Mouse (Mus musculus): ENCODE results near the gene Mogat2.

Mogat2 gene

GRCm38 (mm10) chr7:99193926-99194325 lies 44.5 kb downstream of the Mogat2 start:
- no peak for DNase-seq (ENCODE audit: low spot score)

- DNase-seq (ENCODE audit: low spot score) = no peak
Measured at GRCm38 (mm10) chr7:99191411-99191810, 47.0 kb downstream of the Mogat2 start.

DNA sequence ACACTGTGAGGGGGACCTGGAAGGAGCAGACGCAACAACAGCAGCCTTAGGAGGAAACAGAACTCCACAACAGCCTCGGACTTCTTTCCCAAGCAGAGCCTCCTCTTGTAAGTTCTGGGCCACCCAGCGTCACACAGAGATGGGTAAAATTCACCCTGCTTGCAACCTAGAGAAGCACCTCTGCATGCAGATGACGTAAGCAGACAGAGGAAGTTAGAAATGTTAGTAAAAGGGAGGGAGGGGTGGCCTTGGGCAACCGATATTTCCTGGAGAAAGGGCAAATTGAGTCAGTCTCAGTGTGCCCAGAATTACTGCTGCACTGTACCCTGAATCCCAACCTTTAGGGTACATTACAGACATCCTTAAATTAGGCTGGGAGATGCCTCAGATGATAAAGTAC lies 48.5 kb downstream of the Mogat2 start:
- no peak for DNase-seq (ENCODE audit: low spot score)

- no peak for DNase-seq (ENCODE audit: low spot score)
Measured at GRCm38 (mm10) chr7:99188630-99189029, 49.8 kb downstream of the Mogat2 start.

- DNase-seq (ENCODE audit: low spot score) = no peak
Measured at GRCm38 (mm10) chr7:99187451-99187850, 51.0 kb downstream of the Mogat2 start.

GRCm38 (mm10) chr7:99185405-99185804 lies 53.0 kb downstream of the Mogat2 start:
- no peak for DNase-seq (ENCODE audit: low spot score)

DNA sequence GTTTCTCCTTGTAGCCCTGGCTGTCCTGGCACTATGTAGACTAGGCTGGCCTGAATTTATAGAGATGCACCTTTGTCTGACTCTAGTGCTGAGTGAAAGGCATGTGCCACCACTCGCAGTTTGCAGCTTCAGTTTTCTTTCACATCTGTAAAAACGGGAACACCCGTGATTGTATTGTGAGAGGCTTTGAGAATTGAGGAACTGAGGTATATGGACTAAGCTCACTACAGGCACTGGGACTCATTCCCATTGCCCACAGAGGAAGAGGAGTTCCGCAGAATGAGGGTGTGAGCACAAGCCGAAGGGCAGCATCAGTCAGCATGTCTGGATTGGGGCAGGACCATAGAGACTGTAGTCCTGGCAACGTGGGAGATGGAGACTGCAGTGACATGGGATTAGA lies 54.7 kb downstream of the Mogat2 start:
- DNase-seq (ENCODE audit: low spot score) = no peak

DNA sequence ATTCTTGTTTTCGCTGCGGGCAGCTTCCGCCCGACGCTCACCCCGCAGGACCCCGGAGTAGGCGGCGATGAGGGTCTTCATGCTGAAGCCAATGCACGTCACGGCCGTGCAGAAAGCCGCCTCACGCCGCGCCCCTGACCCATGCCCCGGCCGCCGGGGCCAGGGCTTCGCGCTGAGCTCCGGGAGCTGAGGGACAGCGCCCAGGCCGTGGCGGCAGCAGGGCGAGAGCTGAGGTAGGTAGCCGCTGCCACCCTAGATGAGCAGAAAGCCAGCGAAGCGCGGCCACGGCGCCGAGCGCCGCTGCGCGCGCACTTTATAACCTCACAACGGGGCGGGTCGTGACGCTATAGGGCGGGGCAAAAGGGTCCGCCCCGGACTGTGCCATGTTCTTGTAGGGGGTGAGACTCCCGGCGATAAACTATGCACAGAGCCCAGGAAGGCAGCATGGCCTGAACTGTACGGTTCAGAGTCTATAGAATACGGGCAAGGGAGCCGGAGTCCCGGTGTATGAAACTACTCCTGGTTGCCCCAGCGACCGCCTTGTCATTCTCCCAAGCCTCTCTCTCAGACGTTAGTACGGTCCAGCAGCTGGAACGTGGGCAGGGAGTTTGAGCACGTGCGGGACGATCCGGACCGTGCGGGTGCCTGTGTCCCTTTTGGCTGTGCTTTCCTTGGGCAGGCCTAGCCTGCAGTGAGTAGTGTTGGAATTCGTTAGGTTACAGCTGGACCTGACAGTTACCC lies 55.8 kb downstream of the Mogat2 start, which contains the start of gene Dgat2:
Gene Dgat2, minus strand, starts transcription at position 288 of the 741 bp plus-strand sequence.
- DNase-seq (ENCODE audit: low spot score) = peak; percentile 71

- DNase-seq (ENCODE audit: low spot score) = no peak
Measured at GRCm38 (mm10) chr7:99181619-99182431, 56.6 kb downstream of the Mogat2 start.

DNA sequence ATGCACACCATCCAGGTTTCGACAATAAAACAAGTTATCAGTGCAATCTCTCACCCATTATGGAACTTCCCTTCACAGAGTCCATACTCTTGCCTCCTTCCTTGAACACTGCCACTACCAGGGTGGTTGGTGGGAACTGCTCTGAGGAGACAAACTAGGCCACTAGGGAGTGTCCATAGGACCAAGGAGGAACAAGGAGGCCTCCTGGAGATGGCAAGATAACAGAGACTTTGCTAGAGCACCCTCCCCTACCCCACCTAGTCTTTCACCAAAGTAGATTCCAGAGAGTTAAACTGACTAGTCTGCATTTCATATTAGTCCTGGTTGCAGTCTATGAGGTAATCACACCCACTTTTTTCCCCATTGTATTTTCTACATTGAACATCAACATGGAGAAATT lies 58.3 kb downstream of the Mogat2 start:
- no peak for DNase-seq (ENCODE audit: low spot score)

- no peak for DNase-seq (ENCODE audit: low spot score)
Measured at GRCm38 (mm10) chr7:99179271-99179670, 59.1 kb downstream of the Mogat2 start.

GRCm38 (mm10) chr7:99177386-99177785 lies 61.0 kb downstream of the Mogat2 start:
- DNase-seq (ENCODE audit: low spot score) = no peak

DNA sequence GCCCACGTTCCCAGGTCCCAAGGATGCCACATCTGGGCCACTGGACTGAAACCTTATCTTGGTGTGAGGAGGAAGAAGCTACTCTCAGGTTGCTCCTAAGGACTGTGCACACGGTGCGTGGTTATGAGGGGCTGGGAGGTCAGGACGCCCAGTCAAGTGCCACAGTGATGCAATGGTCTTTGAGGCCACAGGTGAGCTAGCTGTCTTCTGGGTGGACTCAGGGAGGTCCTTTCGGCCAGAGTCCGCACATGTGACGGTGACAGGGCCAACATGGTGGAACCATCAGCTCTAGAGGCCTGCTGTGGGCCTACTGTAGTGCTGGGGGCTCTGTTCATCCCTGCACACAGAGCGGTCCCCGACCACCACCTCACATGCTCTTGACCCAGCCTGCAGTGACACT lies 62.8 kb downstream of the Mogat2 start:
- DNase-seq (ENCODE audit: low spot score) = no peak

DNA sequence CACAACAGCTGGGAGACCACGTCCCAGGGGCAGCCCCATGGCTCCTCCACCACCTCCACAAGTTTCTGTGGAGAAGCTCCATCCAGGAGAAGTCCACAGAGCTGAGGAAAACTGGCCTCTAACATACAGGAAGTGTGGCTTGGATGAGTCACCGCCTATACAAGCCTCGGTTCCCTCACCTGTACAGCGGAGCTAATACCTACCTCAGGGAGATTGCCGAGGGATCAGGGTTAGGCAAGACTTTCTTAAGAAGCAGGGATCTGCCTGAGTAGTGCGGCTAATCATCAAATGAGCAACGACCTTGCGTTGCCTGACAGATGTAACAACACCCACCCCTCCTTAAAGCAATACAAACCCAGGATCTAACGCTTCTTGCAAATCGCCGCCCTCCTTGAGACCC lies 63.3 kb downstream of the Mogat2 start:
- no peak for DNase-seq (ENCODE audit: low spot score)

GRCm38 (mm10) chr7:99174006-99174405 lies 64.4 kb downstream of the Mogat2 start:
- no peak for DNase-seq (ENCODE audit: low spot score)

- no peak for DNase-seq (ENCODE audit: low spot score)
Measured at GRCm38 (mm10) chr7:99172898-99173297, 65.5 kb downstream of the Mogat2 start.

DNA sequence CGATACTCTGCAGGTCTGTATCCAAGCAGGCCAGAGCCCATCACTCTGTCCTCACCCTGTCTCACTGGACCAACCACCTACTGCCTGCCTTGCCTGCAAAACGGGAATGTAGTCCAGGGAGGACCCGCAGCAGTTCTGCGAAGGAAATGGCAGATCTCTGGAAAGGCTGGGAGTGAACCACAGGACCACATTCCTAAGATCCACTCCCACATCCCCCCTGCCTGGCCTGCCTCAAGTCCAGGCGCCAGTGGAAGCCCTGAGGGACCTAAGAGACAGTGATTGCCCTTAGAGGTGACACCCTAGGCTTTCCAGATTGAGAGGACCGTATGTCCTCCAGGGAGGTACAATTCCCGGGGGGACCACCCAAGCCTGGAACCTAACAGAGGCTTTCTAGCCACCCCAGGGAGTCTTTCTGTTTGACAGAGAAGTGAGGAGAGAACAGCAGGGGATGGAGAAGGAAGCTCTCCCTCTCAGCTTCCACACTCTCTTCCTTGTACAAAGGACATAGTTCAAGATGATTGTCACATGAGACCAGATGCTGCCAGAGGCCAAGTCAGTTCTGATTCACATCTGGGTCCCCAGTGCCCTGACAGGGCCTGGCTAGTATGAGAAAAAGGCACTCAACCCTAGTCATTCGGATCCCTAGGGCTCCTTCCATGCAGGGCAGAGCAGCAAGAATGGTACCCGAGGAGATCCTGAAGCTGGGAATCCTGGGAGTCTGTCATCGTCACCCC lies 66.5 kb downstream of the Mogat2 start:
- no peak for DNase-seq (ENCODE audit: low spot score)

DNA sequence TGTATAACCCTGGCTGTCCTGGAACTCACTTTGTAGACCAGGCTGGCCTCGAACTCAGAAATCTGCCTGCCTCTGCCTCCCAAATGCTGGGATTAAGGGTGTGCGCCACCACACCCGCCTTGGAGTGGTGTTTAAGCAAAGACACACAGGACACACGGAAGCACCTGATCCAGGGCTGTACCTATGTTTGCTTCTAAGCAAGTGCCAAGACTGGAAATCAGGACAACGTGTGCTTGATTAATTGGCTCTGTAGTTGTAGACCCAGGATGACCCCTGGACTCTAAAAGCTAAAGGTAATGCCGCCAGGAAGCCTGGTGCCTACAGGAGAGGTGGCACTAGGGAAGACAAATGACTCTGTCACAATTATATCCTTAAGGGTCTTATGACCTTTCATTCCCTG lies 67.9 kb downstream of the Mogat2 start:
- DNase-seq (ENCODE audit: low spot score) = no peak

DNA sequence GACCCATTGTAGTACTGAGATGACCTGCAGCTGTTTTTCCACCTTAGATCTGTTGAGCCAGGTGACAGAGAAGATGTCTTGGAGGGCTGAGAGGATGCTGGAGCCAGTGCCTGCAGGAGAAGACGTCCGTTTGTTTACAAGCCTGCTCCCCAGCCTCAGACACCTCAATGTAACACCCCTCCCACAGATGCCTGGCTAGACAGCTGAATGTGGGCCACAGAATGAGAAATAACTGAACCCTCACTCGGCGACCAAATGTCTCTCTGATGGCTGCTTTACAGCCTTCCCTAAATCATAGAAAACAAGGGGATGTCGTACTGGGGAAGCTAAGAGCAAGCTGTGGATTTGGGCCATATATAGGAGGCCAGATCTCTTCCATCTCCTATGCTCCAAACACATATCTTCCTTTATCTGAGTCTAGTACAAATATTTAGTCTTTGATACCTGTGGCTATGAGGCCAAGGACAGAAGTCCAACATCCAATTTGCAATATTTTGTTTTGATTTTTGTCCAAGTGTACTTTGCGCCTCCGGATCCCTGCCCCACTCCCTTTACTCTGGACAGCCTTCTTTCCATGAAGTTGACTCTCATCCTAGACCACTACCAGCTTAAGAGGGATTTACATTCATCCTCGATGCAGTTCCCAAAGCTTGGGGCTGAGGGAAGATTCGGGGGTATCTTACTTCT lies 68.6 kb downstream of the Mogat2 start:
- no peak for DNase-seq (ENCODE audit: low spot score)

Data from urinary bladder, postnatal 10 days (tissue).